Comparison of ENCODE assay signal across 8 mouse cellular contexts in genomic region chr8:108241041-108241690, GRCm38 (mm10).
A peak's percentile ranks its signal among the peaks of the same experiment; 100 is the strongest.
DNase-seq lines count a peak whose midpoint lies in the region; ATAC-seq and TF ChIP-seq lines count a peak whose summit lies in the region.

No protein-coding gene starts in this region.

- no peak for TF ChIP-seq POLR2A in brain, embryonic 14.5 days (IDR thresholded peaks at IDR 0.05; ENCODE audit: borderline replicate concordance, extremely low read depth, insufficient read depth, insufficient read length, poor library complexity, severe bottlenecking)

- no peak for DNase-seq in heart, adult 9 months (ENCODE audit: low spot score in 2 of 2)
- DNase-seq in brain, embryonic 14.5 days (ENCODE audit: low read depth) = peak; percentile 39
- DNase-seq in midbrain, embryonic 14.5 days = peak; percentile 72
- no peak for DNase-seq in c-Kit-positive CD71-positive TER-119-positive erythroid progenitor cells, embryonic 14.5 days (ENCODE audit: low spot score)
- DNase-seq in urinary bladder, postnatal 36 days (ENCODE audit: low spot score in 2 of 2) = no peak
- DNase-seq in spleen, adult 12 weeks (ENCODE audit: low spot score) = no peak

- H3K27me3 ChIP-seq in heart, embryonic 11.5 days (ENCODE audit: control insufficient read depth, insufficient read depth, low read length) = no peaks in the 10 kb centered on the region
- peaks cover 6% of the 10 kb centered on the region for H3K27me3 ChIP-seq in hindbrain, embryonic 12.5 days
- no peaks in the 10 kb centered on the region for H3K27me3 ChIP-seq in midbrain, embryonic 14.5 days (ENCODE audit: control insufficient read depth, insufficient read depth, low read length)

- H3K36me3 ChIP-seq in heart, embryonic 11.5 days (ENCODE audit: control insufficient read depth, insufficient read depth, low read length) = no peaks in the 10 kb centered on the region
- H3K36me3 ChIP-seq in hindbrain, embryonic 12.5 days = no peaks in the 10 kb centered on the region
- H3K36me3 ChIP-seq in midbrain, embryonic 14.5 days (ENCODE audit: control insufficient read depth, insufficient read depth, low read length) = no peaks in the 10 kb centered on the region

- H3K9ac ChIP-seq in heart, embryonic 11.5 days (ENCODE audit: low read depth, low read length) = no peak overlapping the region
- H3K9ac ChIP-seq in hindbrain, embryonic 12.5 days = no peak overlapping the region
- peak overlapping the region; percentile 18; the same call in 1 of the 2 replicates for H3K9ac ChIP-seq in midbrain, embryonic 14.5 days (replicated peaks; ENCODE audit: low read length)

- 18% methylated on average over 19 of the region's 19 CpGs for WGBS in heart, embryonic 11.5 days (ENCODE audit: insufficient replicate concordance)
- 19% methylated on average over 19 of the region's 19 CpGs for WGBS in hindbrain, embryonic 12.5 days
- WGBS in midbrain, embryonic 14.5 days = 15% methylated on average over 19 of the region's 19 CpGs

- no peak overlapping the region for H3K27ac ChIP-seq in heart, embryonic 11.5 days (ENCODE audit: low read depth, low read length)
- H3K27ac ChIP-seq in hindbrain, embryonic 12.5 days = peak overlapping the region; percentile 67
- peak overlapping the region; percentile 80 for H3K27ac ChIP-seq in midbrain, embryonic 14.5 days (replicated peaks; ENCODE audit: low read depth, low read length)

- H3K4me2 ChIP-seq in heart, embryonic 11.5 days = peak overlapping the region; percentile 58
- peak overlapping the region; percentile 44 for H3K4me2 ChIP-seq in hindbrain, embryonic 12.5 days (replicated peaks)
- H3K4me2 ChIP-seq in midbrain, embryonic 14.5 days (ENCODE audit: low read length) = peak overlapping the region; percentile 46

- no peaks in the 10 kb centered on the region for H3K9me3 ChIP-seq in heart, embryonic 11.5 days (replicated peaks; ENCODE audit: control insufficient read depth, low read length)
- H3K9me3 ChIP-seq in hindbrain, embryonic 12.5 days (replicated peaks) = no peaks in the 10 kb centered on the region
- no peaks in the 10 kb centered on the region for H3K9me3 ChIP-seq in midbrain, embryonic 14.5 days (ENCODE audit: control insufficient read depth, low read length)

- ATAC-seq in heart, embryonic 11.5 days (replicated peaks; ENCODE audit: insufficient number of reproducible peaks, low FRiP score, low TSS enrichment) = no peak
- 0 out of 2 replicates have a peak, but pooled peaks have one; percentile 48 for ATAC-seq in hindbrain, embryonic 12.5 days (ENCODE audit: low FRiP score)
- ATAC-seq in midbrain, embryonic 14.5 days (ENCODE audit: low FRiP score, low TSS enrichment) = peak; percentile 37; the same call in 1 of the 2 replicates

- no peak for TF ChIP-seq CTCF in brain, embryonic 14.5 days (IDR thresholded peaks at IDR 0.05; ENCODE audit: borderline replicate concordance, extremely low read depth, insufficient read depth, insufficient read length)

- peak overlapping the region; percentile 20 for H3K4me3 ChIP-seq in heart, embryonic 11.5 days (ENCODE audit: low read depth, low read length)
- peak overlapping the region; percentile 7; the same call in 1 of the 2 replicates for H3K4me3 ChIP-seq in hindbrain, embryonic 12.5 days
- H3K4me3 ChIP-seq in midbrain, embryonic 14.5 days (replicated peaks; ENCODE audit: low read depth, low read length) = no peak overlapping the region

- no peaks in the 10 kb centered on the region for H3K4me1 ChIP-seq in heart, embryonic 11.5 days (ENCODE audit: control insufficient read depth, insufficient read depth, low read length)
- H3K4me1 ChIP-seq in hindbrain, embryonic 12.5 days = peaks cover 29% of the 10 kb centered on the region
- H3K4me1 ChIP-seq in midbrain, embryonic 14.5 days (ENCODE audit: control insufficient read depth, insufficient read depth, low read length) = peaks cover 36% of the 10 kb centered on the region

Comparison
In these comparisons a context has a peak if more than half of its experiments do, and no peak if none do; other contexts are left out.
1. DNase-seq: peak in brain, embryonic 14.5 days (single experiment) and midbrain, embryonic 14.5 days (single experiment); none in heart, adult 9 months (0 of 2), c-Kit-positive CD71-positive TER-119-positive erythroid progenitor cells, embryonic 14.5 days (single experiment), urinary bladder, postnatal 36 days (0 of 2) and spleen, adult 12 weeks (single experiment).
2. Peak in every context shown above with its lines, with median percentiles within 50 percentile points of each other: H3K4me2 ChIP-seq.